Mouse (Mus musculus) MEL-GATA-1-ER (cell line): Measurements from ENCODE around the gene Icosl.
"Not testable (repeated sequence)": the region's sequence is repeated elsewhere in the genome, so short reads cannot be mapped to it uniquely, and the experiment has no call there.

Experiments used
- DNase-seq: peaks from one replicate; pipeline ENCODE4 v3.0.0-alpha.2; 2012; ENCODE audit warnings: low read depth; ENCODE audit errors: extremely low read depth

The Icosl gene

DNA sequence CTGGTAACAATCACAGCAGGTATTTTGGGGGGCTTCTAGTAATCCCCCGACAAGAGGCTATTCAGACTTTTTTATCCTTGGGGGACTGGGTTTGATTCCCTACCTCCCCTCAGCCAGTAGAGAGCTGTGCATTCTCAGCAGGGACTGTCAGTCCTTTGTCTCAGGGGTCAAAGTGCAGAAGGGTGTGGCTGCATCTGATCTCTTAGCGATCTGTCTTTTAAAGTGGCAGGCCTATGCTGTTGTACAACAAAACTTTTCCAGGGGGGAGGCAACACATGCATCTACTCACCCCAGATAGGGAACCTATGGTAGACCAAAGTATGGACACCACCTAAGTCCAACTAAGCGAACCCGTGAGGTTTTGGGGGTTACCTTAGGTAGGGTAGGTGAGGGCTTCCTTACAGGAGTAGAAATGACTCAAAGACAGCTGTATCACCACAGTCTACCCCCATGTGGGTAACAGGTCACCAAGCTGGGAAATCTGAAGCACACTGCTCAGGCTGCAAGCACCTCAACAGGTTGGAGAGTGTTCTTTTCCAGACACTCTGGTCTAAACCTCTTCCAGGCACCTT, 45.5 kb downstream of the Icosl start:
- no peak for DNase-seq

DNA sequence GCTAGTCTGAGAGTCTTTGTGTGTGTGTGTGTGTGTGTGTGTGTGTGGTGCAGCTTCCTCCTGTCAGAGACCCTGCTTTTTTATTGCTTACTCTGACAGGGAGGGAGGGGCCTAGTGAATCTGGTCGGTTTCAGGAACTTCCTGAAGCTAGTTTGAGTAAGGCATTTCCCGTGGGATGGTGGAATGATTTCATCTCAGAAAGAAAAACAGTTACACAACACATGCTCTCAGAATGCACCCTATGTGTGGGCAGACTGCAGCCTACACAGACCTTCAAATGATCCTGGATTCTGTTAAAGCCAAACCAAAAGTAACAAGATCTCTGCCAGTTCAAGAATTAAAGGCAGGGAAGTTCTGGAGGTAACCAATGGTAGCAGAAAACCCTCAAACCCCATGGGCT, 46.1 kb downstream of the Icosl start:
- DNase-seq = no peak

DNA sequence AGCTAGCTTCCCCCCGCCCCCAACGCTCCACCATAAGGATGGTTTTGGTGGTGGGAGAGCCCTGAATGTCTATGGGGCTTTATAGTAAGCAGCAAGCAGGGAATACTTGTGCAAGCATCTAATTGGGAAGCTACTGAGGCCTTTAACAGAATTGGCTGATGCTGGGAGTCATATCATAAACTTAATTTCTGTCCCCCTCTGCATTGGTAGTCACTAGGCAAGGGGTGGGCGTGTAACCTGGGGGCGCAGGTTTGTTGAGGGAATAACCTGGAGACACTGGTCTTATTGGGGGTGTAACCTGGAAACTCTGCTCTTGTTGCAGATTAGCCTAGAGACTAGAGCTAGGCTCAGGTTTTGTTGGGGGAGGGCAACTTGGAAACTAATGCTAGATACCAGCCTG, 50.3 kb downstream of the Icosl start:
- no peak for DNase-seq

DNA sequence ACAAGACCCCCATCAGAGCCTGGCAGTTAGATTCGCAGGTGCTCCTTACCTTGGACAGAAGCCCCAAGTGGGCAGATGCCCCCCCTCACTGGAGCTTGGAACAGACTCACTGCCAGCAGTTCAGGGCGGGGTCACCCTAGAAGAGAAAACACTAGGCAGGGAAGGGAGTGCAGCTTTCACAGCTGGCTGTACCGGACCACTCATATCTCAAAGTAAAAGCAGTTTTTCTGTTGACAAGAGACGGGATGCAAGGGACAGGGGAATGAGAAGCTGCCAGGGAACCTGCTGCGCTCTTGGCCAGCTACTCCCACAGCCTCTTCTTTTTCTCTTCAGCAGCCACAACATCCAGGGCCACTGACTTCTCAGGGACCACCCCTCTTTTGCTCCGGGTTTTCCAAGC, 55.0 kb downstream of the Icosl start:
- not testable (repeated sequence) for DNase-seq

DNA sequence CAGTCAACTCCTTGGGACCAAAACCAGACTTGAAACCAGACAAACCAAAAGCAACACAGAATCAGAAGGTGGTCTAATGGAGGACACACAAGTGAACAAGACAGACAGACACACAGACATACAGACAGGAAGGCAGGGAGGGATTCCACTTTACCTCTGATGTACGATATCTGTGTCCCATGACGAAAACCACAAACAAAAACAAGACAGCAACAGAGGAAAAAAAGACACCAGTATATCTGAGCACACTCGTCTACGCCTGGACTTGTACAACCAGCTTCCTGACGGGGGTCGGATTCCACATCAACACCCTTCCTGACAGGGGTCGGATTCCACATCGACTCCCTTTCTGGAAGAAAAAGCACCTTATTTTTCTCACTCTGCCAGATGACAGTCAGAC, 56.0 kb downstream of the Icosl start:
- not testable (repeated sequence) for DNase-seq

DNA sequence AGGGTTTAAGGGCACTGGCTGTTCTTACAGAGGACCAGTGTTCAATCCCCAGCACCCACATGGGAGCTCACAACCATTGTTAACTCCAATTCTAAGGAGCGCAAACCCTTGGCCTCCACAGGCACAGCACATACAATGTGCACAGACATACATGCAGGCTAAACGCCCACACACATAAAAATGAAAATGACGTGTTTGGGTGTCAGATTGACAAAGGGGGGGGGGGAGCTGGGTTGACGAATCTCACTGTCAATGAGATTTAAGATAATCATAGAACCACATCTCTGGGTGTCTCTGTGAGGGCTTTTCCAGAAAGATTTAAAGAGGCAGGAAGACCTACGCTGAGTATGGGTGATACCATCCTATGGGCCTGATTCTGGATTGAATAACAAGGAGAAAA, 57.2 kb downstream of the Icosl start:
- DNase-seq = no peak

DNA sequence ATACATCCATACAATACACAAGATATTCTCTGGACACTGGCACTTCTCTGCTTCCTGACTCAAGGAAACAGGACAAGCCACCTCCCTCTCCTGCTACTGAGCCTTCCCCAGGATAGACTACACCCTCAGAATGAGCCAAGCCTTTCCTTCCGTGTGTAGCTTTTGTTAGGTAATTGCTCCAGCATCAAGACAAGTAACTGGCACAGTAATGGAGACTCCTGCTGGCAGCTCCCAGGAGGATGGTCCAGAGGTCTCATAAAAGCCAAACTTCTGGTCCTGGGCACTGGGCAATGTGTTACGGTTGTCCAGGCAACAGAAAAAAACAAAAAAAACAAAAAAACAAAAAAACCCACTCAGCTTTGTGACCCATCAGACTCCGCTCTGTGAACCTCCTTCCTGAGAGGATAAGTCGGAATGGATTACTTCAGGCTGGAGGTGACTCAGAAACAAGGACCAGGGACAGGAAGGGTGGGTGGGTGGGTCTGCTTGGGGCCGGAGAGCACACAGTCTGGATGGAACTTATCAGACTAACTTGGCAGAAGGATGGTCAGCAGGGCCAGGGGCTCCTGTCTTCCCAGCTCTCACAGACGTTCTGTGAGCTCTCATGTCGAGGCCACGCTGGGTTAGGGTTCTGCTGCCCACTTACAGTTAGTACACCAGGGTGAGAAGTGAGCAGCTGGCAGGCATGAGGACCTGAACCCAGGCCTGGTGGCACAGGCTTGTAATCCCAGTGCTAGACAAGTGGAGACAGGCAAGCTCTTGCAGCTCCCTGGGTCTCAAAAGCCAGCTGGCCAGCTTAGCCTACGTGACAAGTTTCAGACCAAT, 58.2 kb downstream of the Icosl start:
- DNase-seq = no peak

DNA sequence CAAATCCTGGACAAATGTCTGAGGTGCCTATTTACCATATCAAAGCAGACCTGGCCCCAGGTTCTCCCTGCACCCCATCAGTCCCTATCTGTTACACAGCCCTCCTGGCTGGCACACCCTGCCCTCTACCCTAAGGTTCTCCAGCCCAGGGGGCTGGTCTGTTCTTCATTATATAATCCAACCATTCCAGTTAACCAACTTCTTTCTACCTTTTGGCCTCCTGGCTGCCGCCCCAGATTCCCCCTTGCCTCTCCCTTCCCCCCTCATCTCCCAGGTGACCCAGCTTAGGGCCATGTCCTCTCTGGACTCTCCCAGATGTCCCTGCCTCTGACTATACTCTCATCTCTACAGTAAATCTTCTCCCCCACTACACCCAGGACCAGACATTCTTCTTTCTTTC, 58.8 kb downstream of the Icosl start:
- no peak for DNase-seq

DNA sequence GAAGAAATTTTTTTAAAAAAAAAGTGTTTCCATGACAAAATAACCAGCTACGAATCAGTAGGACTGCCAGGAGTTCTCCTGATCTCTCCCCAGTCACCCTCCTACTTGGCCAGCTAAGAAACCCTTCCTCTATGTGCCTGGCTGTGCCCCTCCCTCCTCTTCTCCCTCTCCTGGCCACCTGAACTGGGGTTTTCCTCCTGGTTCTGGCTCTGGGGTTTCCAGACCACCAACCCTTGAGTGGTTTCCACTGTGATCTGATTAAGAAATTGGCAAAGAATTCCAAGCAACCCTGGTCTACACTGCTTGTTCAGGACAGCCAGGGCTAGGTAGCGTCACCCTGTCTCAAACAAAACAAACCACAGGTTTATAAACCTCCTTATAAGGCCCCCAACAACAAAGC, 59.5 kb downstream of the Icosl start:
- DNase-seq = no peak

DNA sequence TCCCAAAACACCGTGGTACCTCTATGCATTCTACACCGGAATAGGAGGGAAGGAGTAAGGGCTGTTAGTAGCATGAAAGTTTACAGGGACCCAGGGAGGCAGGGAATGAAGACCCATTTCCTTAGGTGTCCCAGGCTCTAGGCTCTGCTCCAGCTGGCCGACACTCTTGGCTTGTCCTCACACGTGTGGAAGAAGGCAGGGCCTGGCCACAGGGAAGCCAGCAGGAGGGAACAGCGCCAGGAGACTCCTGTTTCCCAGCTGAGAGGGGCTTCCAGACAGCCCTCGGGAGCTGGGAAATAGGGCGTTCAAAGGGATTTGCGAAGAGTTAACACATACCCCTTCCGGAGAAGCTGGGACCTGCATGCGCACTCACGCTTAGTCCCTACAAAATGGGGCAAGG, 60.3 kb downstream of the Icosl start:
- DNase-seq = no peak

DNA sequence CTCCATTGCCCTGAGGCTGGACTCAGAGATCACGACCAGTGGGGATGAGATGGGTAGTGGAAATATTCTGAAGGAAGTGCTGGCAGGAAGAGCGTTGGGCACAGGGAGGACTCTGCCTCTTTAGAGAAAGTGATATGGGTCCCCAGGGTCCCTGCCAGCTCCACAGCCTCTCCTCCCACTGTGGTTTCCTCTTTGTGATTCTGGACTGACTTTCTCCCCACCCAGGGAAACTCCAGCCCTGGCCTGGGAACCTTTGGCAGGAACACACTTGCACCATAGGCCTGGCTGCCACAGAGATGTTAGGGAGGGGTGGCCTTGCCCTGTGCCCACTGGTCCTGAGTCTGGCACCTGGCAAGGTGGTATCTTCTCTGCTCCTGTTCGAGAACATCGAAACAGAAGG, 60.9 kb downstream of the Icosl start:
- no peak for DNase-seq
